Mouse (Mus musculus): ENCODE measurements at regions not wholly inside any gene's neighbourhood (a gene's known extent, or its start where the extent isn't known, plus 50 kb on each side); places are given as distances from the start of the nearest gene placed in this dataset.

DNA sequence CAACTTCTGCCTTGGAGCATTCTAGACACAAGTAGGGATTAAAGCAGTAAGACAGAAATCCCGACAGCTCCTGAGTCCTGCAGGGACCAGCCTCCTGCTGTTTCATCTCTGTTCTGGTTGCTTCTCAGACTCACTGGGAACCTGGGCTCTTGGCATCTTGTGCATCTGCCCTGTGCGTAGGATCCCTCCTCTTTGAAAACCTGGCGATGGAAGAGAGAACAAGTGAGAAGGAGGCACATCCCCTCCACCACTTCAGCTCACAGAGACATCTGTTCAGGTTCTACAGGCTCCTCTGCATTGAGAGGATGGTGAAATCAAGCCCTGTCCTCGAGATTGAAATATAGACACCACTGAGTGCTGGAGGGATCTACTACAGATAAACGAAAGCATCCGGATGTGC lies 561.3 kb upstream of the Tmem132c start:
- TF ChIP-seq CTCF (IDR thresholded peaks at IDR 0.05; ENCODE audit: insufficient read depth, low read depth, low read length) (no peak), POLR2A (IDR thresholded peaks at IDR 0.05; ENCODE audit: insufficient read depth, low read depth, low read length) (no peak)
